Mouse (Mus musculus) duodenum, adult 2 months (tissue): ENCODE measurements around the gene Stfa1. TPM values are rescaled to one million over a fixed set of nuclear protein-coding genes. Genes with fewer than 3 reads are reported as not detected.

Experiments
- polyA plus RNA-seq: library from polyadenylated mRNA; depleted of rRNA; stranded (reverse); fragments of >200 nt; gene quantifications from 2 replicates; pipeline ENCODE4 v1.2.3, GENCODE M21; 2012; ENCODE audit warnings: low replicate concordance; rRNA removed

The Stfa1 gene
- not detected in 2 replicates for polyA plus RNA-seq

GRCm38 (mm10) chr16:36276796-36277195, at the start of gene Stfa1:
TSS of gene Stfa1 (plus strand) at chr16:36276951.

GRCm38 (mm10) chr16:36334232-36334631, 57.5 kb downstream of the Stfa1 start, which contains the start of gene BC117090:
TSS of gene BC117090 (minus strand) at chr16:36334332.

Other genes with a start within 250 kb of the Stfa1 start
- 0.08 and 0.34 TPM in 2 replicates for gene Wdr5b, start 235.8 kb upstream of the Stfa1 start, polyA plus RNA-seq
- 14.7 and 22.8 TPM in 2 replicates for gene Fam162a, start 205.4 kb upstream of the Stfa1 start, polyA plus RNA-seq
- gene Ccdc58, start 205.3 kb upstream of the Stfa1 start, polyA plus RNA-seq = 3.2 and 6.3 TPM in 2 replicates
- gene Csta1, start 145.7 kb upstream of the Stfa1 start, polyA plus RNA-seq = not detected in 2 replicates
- gene Stfa2l1, start 120.1 kb upstream of the Stfa1 start, polyA plus RNA-seq = not detected in 2 replicates
- gene Gm5483, start 92.7 kb upstream of the Stfa1 start, polyA plus RNA-seq = not detected in 2 replicates
- not detected in 2 replicates for gene Gm5416, start 66.5 kb upstream of the Stfa1 start, polyA plus RNA-seq
- gene 2010005H15Rik, start 55.5 kb upstream of the Stfa1 start, polyA plus RNA-seq = 0.26 TPM in 1 of 2 replicates, not detected in the other
- gene BC117090, start 57.4 kb downstream of the Stfa1 start, polyA plus RNA-seq = not detected in 2 replicates
- not detected in 2 replicates for gene BC100530, start 90.8 kb downstream of the Stfa1 start, polyA plus RNA-seq
- gene Stfa2, start 131.5 kb downstream of the Stfa1 start, polyA plus RNA-seq = not detected in 2 replicates
- gene Stfa3, start 178.4 kb downstream of the Stfa1 start, polyA plus RNA-seq = not detected in 2 replicates